Mouse (Mus musculus): ENCODE measurements around the gene Prmt1. TPM values are rescaled to one million over a fixed set of nuclear protein-coding genes. Genes with fewer than 3 reads are reported as not detected.

Gene Prmt1
- polyA plus RNA-seq, 1 experiment from 2014 or later = 274 TPM

DNA sequence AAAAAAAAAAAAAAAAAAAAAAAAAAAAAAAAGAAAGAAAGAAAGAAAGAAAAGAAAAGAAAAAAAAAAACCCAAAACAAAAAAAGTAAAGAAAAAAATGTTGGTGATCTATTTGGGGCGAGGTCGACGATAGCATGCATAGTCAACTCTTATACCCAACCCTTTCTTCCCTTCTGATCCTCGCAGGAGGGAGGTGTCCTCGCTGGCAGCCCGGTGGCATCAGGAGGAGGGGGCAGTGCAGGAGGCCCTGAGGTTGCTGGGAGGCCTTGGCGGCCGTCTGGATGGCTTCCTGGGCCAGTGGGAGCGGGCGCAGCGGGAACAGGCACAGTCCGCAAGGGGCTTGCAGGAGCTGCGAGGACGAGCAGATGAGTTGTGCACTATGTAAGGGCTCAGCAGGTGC is 32.8 kb downstream of the Prmt1 start:
- 57% methylated on average over 14 of the region's 14 CpGs for WGBS
- ATAC-seq (no peak), DNase-seq (ENCODE audit: low spot score) (no peak)
- Histone ChIP-seq H3K4me1 (ENCODE audit: control insufficient read depth, insufficient read depth, low read length) (peaks cover 9% of the 10 kb centered on the region), H3K9me3 (replicated peaks; ENCODE audit: control insufficient read depth, low read length) (no peaks in the 10 kb centered on the region), H3K36me3 (ENCODE audit: control insufficient read depth, insufficient read depth, low read length) (0 out of 2 replicates have a peak, but pooled peaks cover 2% of the 10 kb centered on the region), H3K27ac (ENCODE audit: low read depth, low read length) (no peak overlapping the region), H3K9ac (ENCODE audit: low read length) (no peak overlapping the region), H3K4me2 (ENCODE audit: low read length) (no peak overlapping the region), H3K4me3 (ENCODE audit: low read depth, low read length) (no peak overlapping the region), H3K27me3 (replicated peaks; ENCODE audit: control insufficient read depth, insufficient read depth, low read length) (peaks cover 20% of the 10 kb centered on the region)

DNA sequence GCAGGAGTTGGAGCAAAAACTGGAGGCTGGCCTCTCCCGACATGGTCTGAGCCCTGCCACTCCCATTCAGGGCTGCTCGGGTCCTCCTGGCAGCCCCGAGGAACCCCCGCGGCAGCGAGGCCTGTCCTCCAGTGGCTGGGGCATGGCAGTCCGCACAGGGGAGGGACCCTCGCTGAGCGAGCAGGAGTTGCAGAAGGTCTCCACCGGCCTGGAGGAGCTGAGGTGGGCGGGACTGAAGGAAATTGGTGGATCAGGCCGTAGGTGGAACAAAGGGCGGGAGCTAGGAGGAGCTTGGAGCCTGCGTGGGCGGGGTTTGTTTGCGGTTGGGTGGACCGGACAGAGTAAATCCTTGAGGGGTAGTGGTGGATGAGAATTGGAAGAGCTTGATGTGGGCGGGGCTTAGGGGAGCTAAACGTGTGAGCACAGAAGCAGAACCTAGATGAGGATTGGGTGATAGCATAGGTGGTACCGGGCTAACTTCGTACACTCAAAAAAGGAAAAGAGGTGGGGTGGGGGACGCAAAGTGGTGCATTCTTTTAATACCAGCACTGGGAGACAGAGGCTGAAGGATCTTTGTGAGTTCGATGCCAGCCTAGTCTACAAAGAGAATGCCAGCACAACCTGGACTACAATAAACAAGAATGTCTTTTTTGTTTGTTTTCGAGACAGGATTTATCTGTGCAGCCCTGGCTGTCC is 33.6 kb downstream of the Prmt1 start:
- H3K27me3 ChIP-seq (replicated peaks; ENCODE audit: control insufficient read depth, insufficient read depth, low read length) = peaks cover 20% of the 10 kb centered on the region
- no peaks in the 10 kb centered on the region for H3K36me3 ChIP-seq (ENCODE audit: control insufficient read depth, insufficient read depth, low read length)
- H3K4me2 ChIP-seq (ENCODE audit: low read length) = peak overlapping the region; percentile 61
- H3K9ac ChIP-seq (ENCODE audit: low read length) = peak overlapping the region; percentile 53
- 7% methylated on average over 24 of the region's 24 CpGs for WGBS
- peaks cover 9% of the 10 kb centered on the region for H3K4me1 ChIP-seq (ENCODE audit: control insufficient read depth, insufficient read depth, low read length)
- H3K4me3 ChIP-seq (ENCODE audit: low read depth, low read length) = peak overlapping the region; percentile 38
- H3K9me3 ChIP-seq (replicated peaks; ENCODE audit: control insufficient read depth, low read length) = no peaks in the 10 kb centered on the region
- DNase-seq (ENCODE audit: low spot score) = peak; percentile 92
- H3K27ac ChIP-seq (ENCODE audit: low read depth, low read length) = no peak overlapping the region
- ATAC-seq = peak; percentile 86

DNA sequence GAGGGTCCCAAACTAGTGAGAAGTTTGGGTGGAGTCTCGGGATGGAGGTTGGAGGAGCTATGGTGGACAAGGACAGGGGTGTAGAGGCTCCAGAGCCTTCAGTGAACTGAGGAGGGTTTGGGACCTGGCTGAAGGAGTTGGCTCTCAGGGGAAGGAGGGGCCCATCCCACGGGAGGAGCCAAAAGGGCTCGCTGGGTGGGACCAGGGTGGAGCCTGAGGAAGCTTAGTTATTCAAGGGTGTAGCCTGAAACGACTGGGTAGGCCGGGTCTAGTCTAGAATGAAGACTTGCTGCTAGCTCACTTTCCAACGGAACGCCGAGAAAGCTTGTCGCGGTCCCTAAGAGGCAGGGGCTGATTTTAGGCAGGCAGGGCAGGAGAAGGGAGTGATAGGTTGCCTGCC is 34.4 kb downstream of the Prmt1 start:
- Histone ChIP-seq H3K9me3 (replicated peaks; ENCODE audit: control insufficient read depth, low read length) (no peaks in the 10 kb centered on the region), H3K36me3 (ENCODE audit: control insufficient read depth, insufficient read depth, low read length) (no peaks in the 10 kb centered on the region), H3K27me3 (replicated peaks; ENCODE audit: control insufficient read depth, insufficient read depth, low read length) (peaks cover 20% of the 10 kb centered on the region), H3K27ac (ENCODE audit: low read depth, low read length) (no peak overlapping the region), H3K4me3 (ENCODE audit: low read depth, low read length) (peak overlapping the region; percentile 38), H3K4me1 (ENCODE audit: control insufficient read depth, insufficient read depth, low read length) (peaks cover 9% of the 10 kb centered on the region), H3K9ac (ENCODE audit: low read length) (peak overlapping the region; percentile 53; the same call in 1 of the 2 replicates), H3K4me2 (ENCODE audit: low read length) (peak overlapping the region; percentile 61)
- under 1% methylated on average over 10 of the region's 10 CpGs for WGBS
- DNase-seq (ENCODE audit: low spot score) = peak; percentile 33
- peak; percentile 41; the same call in 1 of the 2 replicates for ATAC-seq

DNA sequence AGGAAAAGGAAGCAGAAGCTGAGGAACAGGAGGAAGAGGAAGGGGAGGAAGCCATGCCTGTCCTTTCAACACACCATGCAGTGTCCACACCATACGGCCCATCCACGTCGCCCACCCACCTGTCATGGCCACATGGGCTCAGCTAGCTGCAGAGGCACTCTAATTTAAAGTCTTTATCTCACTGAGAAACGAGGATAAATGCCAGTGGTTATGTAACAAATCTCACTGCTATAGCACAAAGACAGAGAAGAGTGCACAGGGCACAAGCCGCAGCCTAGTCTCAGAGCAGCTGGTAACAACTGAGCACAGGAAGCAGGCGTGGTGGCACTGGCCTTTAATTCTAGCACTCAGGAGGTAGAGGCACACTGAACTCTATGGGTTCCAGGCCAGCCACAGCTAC is 36.4 kb downstream of the Prmt1 start:
- DNase-seq (ENCODE audit: low spot score) (no peak), ATAC-seq (no peak)
- Histone ChIP-seq H3K4me3 (ENCODE audit: low read depth, low read length) (no peak overlapping the region), H3K9me3 (replicated peaks; ENCODE audit: control insufficient read depth, low read length) (no peaks in the 10 kb centered on the region), H3K4me2 (ENCODE audit: low read length) (no peak overlapping the region), H3K4me1 (ENCODE audit: control insufficient read depth, insufficient read depth, low read length) (peaks cover 9% of the 10 kb centered on the region), H3K9ac (ENCODE audit: low read length) (no peak overlapping the region), H3K36me3 (ENCODE audit: control insufficient read depth, insufficient read depth, low read length) (no peaks in the 10 kb centered on the region), H3K27me3 (replicated peaks; ENCODE audit: control insufficient read depth, insufficient read depth, low read length) (peaks cover 20% of the 10 kb centered on the region), H3K27ac (ENCODE audit: low read depth, low read length) (no peak overlapping the region)
- 75% methylated on average over 6 of the region's 6 CpGs for WGBS

DNA sequence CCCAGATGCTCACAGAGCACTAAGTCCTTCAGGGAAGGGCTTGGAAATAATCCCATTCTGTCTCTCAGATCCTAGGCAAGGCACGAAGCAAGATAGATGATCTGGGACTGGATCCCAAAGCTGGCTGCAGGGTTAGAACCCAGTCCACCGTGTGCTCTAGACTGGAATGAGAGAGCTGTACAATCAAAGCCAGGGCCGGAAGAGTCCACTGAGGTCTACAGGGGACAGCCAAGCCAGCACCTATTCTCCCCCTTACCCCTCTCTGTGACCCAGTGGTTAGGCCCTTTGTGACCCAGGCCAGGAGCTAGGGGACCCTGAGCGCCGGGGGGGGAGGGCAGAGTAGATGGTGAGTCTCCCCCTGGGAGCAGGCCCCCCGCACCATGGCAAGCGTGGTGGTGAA is 43.5 kb downstream of the Prmt1 start, which contains the start of gene Tsks:
Gene Tsks, plus strand, starts transcription at position 301 of the 400 bp plus-strand sequence.
- no peak within 1 kb of the TSS for H3K9ac ChIP-seq (ENCODE audit: low read length)
- H3K9me3 ChIP-seq (replicated peaks; ENCODE audit: control insufficient read depth, low read length) = no peaks in the 10 kb centered on the region
- ATAC-seq = no peak
- no peak within 1 kb of the TSS for H3K4me3 ChIP-seq (ENCODE audit: low read depth, low read length)
- WGBS = 66% methylated on average over 7 of the region's 7 CpGs
- no peak within 1 kb of the TSS for H3K4me2 ChIP-seq (ENCODE audit: low read length)
- no peaks in the 10 kb centered on the region for H3K36me3 ChIP-seq (ENCODE audit: control insufficient read depth, insufficient read depth, low read length)
- no peak within 1 kb of the TSS for H3K27ac ChIP-seq (ENCODE audit: low read depth, low read length)
- H3K4me1 ChIP-seq (ENCODE audit: control insufficient read depth, insufficient read depth, low read length) = no peaks in the 10 kb centered on the region
- H3K27me3 ChIP-seq (replicated peaks; ENCODE audit: control insufficient read depth, insufficient read depth, low read length) = no peaks in the 10 kb centered on the region
- DNase-seq (ENCODE audit: low spot score) = no peak

DNA sequence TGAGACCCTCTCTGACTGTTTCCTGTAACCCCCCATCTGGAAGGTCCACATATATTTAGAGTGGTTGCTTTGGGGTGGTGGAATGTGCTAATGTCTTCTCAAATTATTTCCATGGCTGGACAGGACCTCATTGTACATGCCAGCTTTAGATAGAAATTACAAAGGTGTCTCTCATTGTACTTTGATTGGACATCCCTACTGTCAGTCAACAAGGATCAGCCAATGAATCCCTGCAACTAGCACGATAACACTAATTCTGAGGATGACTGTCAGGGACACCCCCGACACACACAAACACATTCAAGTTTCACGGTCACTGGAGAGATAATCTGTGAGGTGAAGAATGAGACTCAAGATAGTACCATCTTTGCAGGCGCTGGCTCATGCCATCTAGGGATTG is 47.7 kb downstream of the Prmt1 start:
- ATAC-seq = no peak
- 87% methylated on average over 4 of the region's 4 CpGs for WGBS

DNA sequence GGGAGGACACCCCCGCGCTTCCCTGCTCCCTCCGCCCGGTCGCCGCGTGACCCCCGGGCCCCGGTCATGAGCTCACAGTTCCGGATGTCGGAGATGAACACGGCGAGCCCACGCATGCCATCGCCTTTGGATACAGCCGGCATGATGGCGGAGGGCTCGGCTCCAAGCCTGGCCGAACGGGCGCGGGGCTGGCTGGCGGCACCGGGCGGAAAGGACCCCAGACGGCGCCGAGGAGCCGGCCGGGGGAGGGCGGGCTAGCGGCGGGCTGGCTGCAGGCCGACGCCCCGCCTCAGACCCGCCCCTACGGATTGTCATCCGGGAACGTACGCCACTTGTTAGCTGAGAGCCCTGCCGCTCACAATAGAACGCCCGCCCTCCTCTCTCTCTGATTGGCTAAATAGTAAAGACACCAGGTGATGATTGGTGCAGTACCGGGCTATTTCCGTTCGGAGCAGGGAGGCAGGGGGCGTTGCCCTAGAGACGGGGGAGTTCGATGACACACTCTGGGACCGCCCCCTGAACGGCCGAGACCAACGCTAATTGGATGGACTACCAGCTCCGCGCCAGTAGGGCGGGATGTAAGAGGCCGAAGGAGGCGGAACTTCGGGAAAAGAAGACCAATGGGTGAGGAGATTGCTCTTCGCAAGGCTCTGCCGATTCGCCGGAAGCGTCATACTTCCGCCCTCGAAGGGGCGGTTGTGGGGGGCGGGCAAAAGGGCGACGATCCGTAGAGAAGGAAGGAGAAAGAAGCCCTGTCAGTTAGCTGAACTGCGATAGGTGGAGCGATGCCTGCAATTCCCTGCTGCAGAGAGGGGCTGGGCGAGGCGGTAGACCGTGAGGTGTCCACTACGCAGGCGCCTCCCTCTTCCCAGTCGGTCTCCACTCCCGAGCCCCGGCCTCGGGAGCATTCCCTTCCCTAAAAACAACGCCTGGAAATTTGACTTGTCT is 56.9 kb downstream of the Prmt1 start, which contains the start of gene Ap2a1:
Gene Ap2a1, minus strand, starts transcription at position 293 of the 948 bp plus-strand sequence.
- Histone ChIP-seq H3K4me1 (ENCODE audit: control insufficient read depth, insufficient read depth, low read length) (peaks cover 14% of the 10 kb centered on the region), H3K4me2 (ENCODE audit: low read length) (peak within 1 kb of the TSS; percentile 52), H3K27ac (ENCODE audit: low read depth, low read length) (peak within 1 kb of the TSS; percentile 88), H3K9ac (ENCODE audit: low read length) (peak within 1 kb of the TSS; percentile 97), H3K9me3 (replicated peaks; ENCODE audit: control insufficient read depth, low read length) (no peaks in the 10 kb centered on the region), H3K27me3 (replicated peaks; ENCODE audit: control insufficient read depth, insufficient read depth, low read length) (no peaks in the 10 kb centered on the region), H3K36me3 (ENCODE audit: control insufficient read depth, insufficient read depth, low read length) (peaks cover 11% of the 10 kb centered on the region; the same call in 1 of the 2 replicates), H3K4me3 (ENCODE audit: low read depth, low read length) (peak within 1 kb of the TSS; percentile 94)
- DNase-seq (ENCODE audit: low spot score) (peak; percentile 100), ATAC-seq (peak; percentile 98)
- WGBS = under 1% methylated on average over 84 of the region's 84 CpGs

More for the DNA sequence above, 47.7 kb downstream of the Prmt1 start:
- Histone ChIP-seq H3K4me1 (ENCODE audit: control insufficient read depth, insufficient read depth, low read length) (no peaks in the 10 kb centered on the region), H3K9me3 (replicated peaks; ENCODE audit: control insufficient read depth, low read length) (no peaks in the 10 kb centered on the region; the same call in 1 of the 2 replicates), H3K36me3 (ENCODE audit: control insufficient read depth, insufficient read depth, low read length) (no peaks in the 10 kb centered on the region), H3K27ac (ENCODE audit: low read depth, low read length) (no peak overlapping the region), H3K4me3 (ENCODE audit: low read depth, low read length) (no peak overlapping the region), H3K4me2 (ENCODE audit: low read length) (no peak overlapping the region), H3K27me3 (replicated peaks; ENCODE audit: control insufficient read depth, insufficient read depth, low read length) (no peaks in the 10 kb centered on the region), H3K9ac (ENCODE audit: low read length) (no peak overlapping the region)
- no peak for DNase-seq (ENCODE audit: low spot score)

DNA sequence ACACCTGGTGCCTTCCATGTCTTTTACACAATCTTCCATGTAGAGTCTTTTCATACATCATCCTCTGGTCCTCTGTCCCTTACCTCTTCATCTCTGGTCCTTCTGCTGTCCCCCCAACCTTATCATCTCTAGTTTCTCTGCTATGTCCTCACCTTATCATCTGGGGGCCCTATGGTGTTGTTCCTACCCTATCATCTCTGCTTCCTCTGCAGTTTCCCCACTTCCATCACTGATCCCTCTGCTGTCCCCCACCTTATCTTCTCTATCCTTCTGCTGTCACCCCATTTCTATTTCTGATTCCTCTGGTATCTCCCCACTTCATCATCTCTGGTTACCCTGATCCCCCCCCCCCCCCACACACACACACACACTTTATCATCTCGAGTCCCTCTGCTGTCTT is 57.8 kb downstream of the Prmt1 start:
- Histone ChIP-seq H3K4me1 (ENCODE audit: control insufficient read depth, insufficient read depth, low read length) (peaks cover 14% of the 10 kb centered on the region), H3K9ac (ENCODE audit: low read length) (peak overlapping the region; percentile 97), H3K36me3 (ENCODE audit: control insufficient read depth, insufficient read depth, low read length) (peaks cover 18% of the 10 kb centered on the region), H3K9me3 (replicated peaks; ENCODE audit: control insufficient read depth, low read length) (no peaks in the 10 kb centered on the region), H3K27ac (ENCODE audit: low read depth, low read length) (no peak overlapping the region), H3K4me3 (ENCODE audit: low read depth, low read length) (peak overlapping the region; percentile 94), H3K4me2 (ENCODE audit: low read length) (peak overlapping the region; percentile 52), H3K27me3 (replicated peaks; ENCODE audit: control insufficient read depth, insufficient read depth, low read length) (no peaks in the 10 kb centered on the region)
- WGBS = 0% methylated on average over 1 of the region's 1 CpGs
- ATAC-seq = no peak
- no peak for DNase-seq (ENCODE audit: low spot score)

Measured in forebrain, embryonic 14.5 days (tissue).